Mouse (Mus musculus) kidney, embryonic 14.5 days (tissue): Measurements from ENCODE around the gene Sec24b. TPM values are rescaled to one million over a fixed set of nuclear protein-coding genes. Genes with fewer than 3 reads are reported as not detected.

ENCODE experiments used
- polyA plus RNA-seq: library from polyadenylated mRNA; unstranded; fragments of >200 nt; fragmentation: Nextera tagmentation; extraction: Ambion mirVana; gene quantifications from 2 replicates; pipeline ENCODE4 v1.2.1, GENCODE M21; 2014

Gene Sec24b
- polyA plus RNA-seq, 1 experiment from 2014 or later: 40.4 TPM

Other genes with a start within 250 kb of the Sec24b start
- gene Rrh, start 239.0 kb downstream of the Sec24b start, polyA plus RNA-seq: 0.26 TPM in 1 of 2 replicates, not detected in the other
- 52.2 and 77.2 TPM in 2 replicates for gene Gar1, start 230.2 kb downstream of the Sec24b start, polyA plus RNA-seq
- 6.5 and 7.8 TPM in 2 replicates for gene Cfi, start 225.7 kb downstream of the Sec24b start, polyA plus RNA-seq
- gene Pla2g12a, start 182.9 kb downstream of the Sec24b start, polyA plus RNA-seq: 47.8 and 48.1 TPM in 2 replicates
- gene Casp6, start 160.1 kb downstream of the Sec24b start, polyA plus RNA-seq: 83.0 and 99.3 TPM in 2 replicates
- gene Mcub, start 91.3 kb downstream of the Sec24b start, polyA plus RNA-seq: 0.80 and 1.6 TPM in 2 replicates
- 4.8 and 5.4 TPM in 2 replicates for gene Col25a1, start 69.9 kb upstream of the Sec24b start, polyA plus RNA-seq